Mouse (Mus musculus): Measurements from ENCODE around the gene Banf1. TPM values are rescaled to one million over a fixed set of nuclear protein-coding genes. Genes with fewer than 3 reads are reported as not detected.

The Banf1 gene
- polyA plus RNA-seq, 2 experiments, result 125 to 263 TPM

DNA sequence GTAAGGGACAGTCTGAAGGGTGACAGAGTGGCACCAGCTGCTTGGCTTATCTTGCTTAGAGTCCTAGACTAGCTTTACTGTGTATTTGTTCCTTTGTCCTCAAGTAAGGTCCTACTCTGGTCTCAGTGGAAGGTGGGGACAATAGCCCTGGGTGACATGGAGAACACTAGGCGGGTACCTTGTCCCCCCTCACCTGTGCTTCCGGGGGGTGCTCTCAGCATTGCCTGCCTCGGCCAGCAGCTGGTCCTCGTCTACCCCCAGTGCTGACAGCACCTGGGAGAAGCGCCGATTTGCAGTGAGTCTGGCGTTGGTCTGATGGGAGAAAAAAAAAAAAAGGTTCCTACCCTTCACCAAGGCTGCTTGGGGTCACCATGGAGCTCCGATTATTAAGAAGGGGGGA, 23.4 kb upstream of the Banf1 start:
- Histone ChIP-seq H3K36me3 (replicated peaks; ENCODE audit: control insufficient read depth, insufficient read depth, low read depth) (no peaks in the 10 kb centered on the region), H3K4me1 (replicated peaks; ENCODE audit: control insufficient read depth in 2 of 2, insufficient read depth in 2 of 2, low read length in 1 of 2) (peaks cover 23 to 25% of the 10 kb centered on the region in 2 experiments), H3K4me2 (ENCODE audit: low read depth) (peak overlapping the region; percentile 99), H3K9ac (replicated peaks) (peak overlapping the region; percentile 91), H3K9me3 (ENCODE audit: control insufficient read depth, low read length) (no peaks in the 10 kb centered on the region), H3K27me3 (ENCODE audit: control insufficient read depth, insufficient read depth, low read length) (no peaks in the 10 kb centered on the region), H3K27ac (peak overlapping the region; percentile 92), H3K4me3 (ENCODE audit: insufficient read depth in 1 of 2, low read depth in 2 of 2, low read length in 2 of 2) (peak overlapping the region; percentile 80 to 92; a peak in 2 of 4 replicates)
- WGBS (ENCODE audit: insufficient replicate concordance), result 67% methylated on average over 8 of the region's 8 CpGs
- TF ChIP-seq EP300 (IDR thresholded peaks at IDR 0.05; ENCODE audit: low read depth), result no peak
- TF ChIP-seq CTCF (IDR thresholded peaks at IDR 0.05; ENCODE audit: low read depth), result no peak
- DNase-seq (ENCODE audit: low read depth in 3 of 3, low spot score in 3 of 3) (no peak), ATAC-seq (ENCODE audit: insufficient read depth) (no peak)

- ATAC-seq (ENCODE audit: insufficient read depth) (peak; percentile 49; the same call in 1 of the 2 replicates), DNase-seq (ENCODE audit: low read depth in 3 of 3, low spot score in 3 of 3) (peak; percentile 49 to 58 (median 55))
- under 1% methylated on average over 12 of the region's 12 CpGs for WGBS (ENCODE audit: insufficient replicate concordance)
- Histone ChIP-seq H3K27ac (peak overlapping the region; percentile 92), H3K4me1 (replicated peaks; ENCODE audit: control insufficient read depth in 2 of 2, insufficient read depth in 2 of 2, low read length in 1 of 2) (peaks cover 23 to 25% of the 10 kb centered on the region in 2 experiments), H3K9ac (replicated peaks) (peak overlapping the region; percentile 91), H3K9me3 (ENCODE audit: control insufficient read depth, low read length) (no peaks in the 10 kb centered on the region), H3K36me3 (replicated peaks; ENCODE audit: control insufficient read depth, insufficient read depth, low read depth) (no peaks in the 10 kb centered on the region; the same call in 1 of the 2 replicates), H3K4me2 (ENCODE audit: low read depth) (peak overlapping the region; percentile 99), H3K4me3 (ENCODE audit: insufficient read depth in 1 of 2, low read depth in 2 of 2, low read length in 2 of 2) (peak overlapping the region; percentile 80 to 92), H3K27me3 (ENCODE audit: control insufficient read depth, insufficient read depth, low read length) (no peaks in the 10 kb centered on the region)
- TF ChIP-seq CTCF (IDR thresholded peaks at IDR 0.05; ENCODE audit: low read depth) (no peak), EP300 (IDR thresholded peaks at IDR 0.05; ENCODE audit: low read depth) (no peak; the same call in 1 of the 2 replicates)
These were observed 22.7 kb upstream of the Banf1 start for GRCm38 (mm10) chr19:5389647-5390046.

DNA sequence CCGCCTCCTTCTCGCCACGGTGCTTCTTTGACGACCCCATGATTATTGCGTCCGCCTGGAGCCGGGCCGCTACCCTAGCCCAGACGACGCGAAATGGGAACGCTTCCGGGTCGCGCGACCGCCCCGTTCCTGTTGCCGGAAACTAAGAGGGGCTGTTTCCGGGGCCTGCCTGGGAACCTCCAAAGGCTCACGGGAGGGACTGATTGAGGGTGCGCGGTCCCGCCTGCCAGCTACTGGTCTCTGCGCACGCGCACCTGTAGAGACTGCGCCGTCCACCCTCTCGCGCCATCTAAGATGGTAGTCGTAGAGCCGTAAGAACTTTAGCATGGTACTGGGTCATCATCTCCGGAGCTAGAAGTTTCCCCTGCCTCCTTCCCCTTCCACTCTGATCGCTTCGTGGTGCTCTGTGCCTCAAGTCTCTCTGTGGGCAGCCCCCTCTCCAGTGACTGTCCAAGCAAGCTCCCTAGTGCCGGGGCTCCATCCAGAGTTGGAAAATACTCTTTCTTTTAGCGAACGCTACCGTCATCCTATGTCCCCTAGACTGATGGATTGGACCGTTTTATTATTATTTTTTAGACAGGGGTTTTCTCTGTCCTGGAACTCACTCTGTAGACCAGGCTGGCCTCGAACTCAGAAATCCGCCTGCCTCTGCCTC, 21.7 kb upstream of the Banf1 start, which contains the start of gene Sart1:
Gene Sart1 (minus strand): TSS at position 116 of the 655 bp plus-strand sequence.
- Histone ChIP-seq H3K9ac (replicated peaks) (peak within 1 kb of the TSS; percentile 91), H3K9me3 (ENCODE audit: control insufficient read depth, low read length) (no peaks in the 10 kb centered on the region), H3K4me2 (ENCODE audit: low read depth) (peak within 1 kb of the TSS; percentile 99), H3K36me3 (replicated peaks; ENCODE audit: control insufficient read depth, insufficient read depth, low read depth) (peaks cover 8% of the 10 kb centered on the region), H3K4me1 (replicated peaks; ENCODE audit: control insufficient read depth in 2 of 2, insufficient read depth in 2 of 2, low read length in 1 of 2) (peaks cover 23 to 25% of the 10 kb centered on the region in 2 experiments), H3K4me3 (ENCODE audit: insufficient read depth in 1 of 2, low read depth in 2 of 2, low read length in 2 of 2) (peak within 1 kb of the TSS; percentile 80 to 92), H3K27ac (peak within 1 kb of the TSS; percentile 92), H3K27me3 (ENCODE audit: control insufficient read depth, insufficient read depth, low read length) (no peaks in the 10 kb centered on the region)
- DNase-seq (ENCODE audit: low read depth in 3 of 3, low spot score in 3 of 3) (peak; percentile 91 to 93 (median 92)), ATAC-seq (ENCODE audit: insufficient read depth) (peak; percentile 92)
- TF ChIP-seq EP300 (IDR thresholded peaks at IDR 0.05; ENCODE audit: low read depth) (no peak), CTCF (IDR thresholded peaks at IDR 0.05; ENCODE audit: low read depth) (no peak)
- 1% methylated on average over 43 of the region's 43 CpGs for WGBS (ENCODE audit: insufficient replicate concordance)

DNA sequence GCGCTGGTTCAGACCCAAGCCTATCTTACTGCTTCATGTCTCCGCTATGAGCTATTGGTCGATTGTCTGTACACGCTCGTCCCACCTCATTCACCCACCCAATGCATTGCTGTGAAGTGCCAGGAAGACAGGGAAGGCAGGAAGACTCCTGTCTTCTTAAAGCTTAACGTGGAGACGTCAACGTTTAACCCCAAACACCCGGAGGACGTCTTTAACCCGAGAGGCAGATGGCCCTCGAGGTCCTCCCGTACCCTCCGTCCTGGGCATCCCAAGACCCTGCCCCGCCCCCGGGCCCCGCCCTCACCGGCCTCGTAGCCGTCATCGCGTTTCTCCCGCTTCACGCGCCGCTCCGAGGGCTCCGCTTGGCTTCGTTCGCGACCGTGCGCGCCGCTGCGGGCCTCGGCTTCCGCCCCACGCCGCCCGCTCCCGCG, 21.1 kb upstream of the Banf1 start:
- Histone ChIP-seq H3K4me2 (ENCODE audit: low read depth) (peak overlapping the region; percentile 78), H3K4me1 (replicated peaks; ENCODE audit: control insufficient read depth in 2 of 2, insufficient read depth in 2 of 2, low read length in 1 of 2) (peaks cover 23 to 25% of the 10 kb centered on the region in 2 experiments), H3K9ac (replicated peaks) (peak overlapping the region; percentile 79), H3K9me3 (ENCODE audit: control insufficient read depth, low read length) (no peaks in the 10 kb centered on the region), H3K36me3 (replicated peaks; ENCODE audit: control insufficient read depth, insufficient read depth, low read depth) (peaks cover 15% of the 10 kb centered on the region), H3K27me3 (ENCODE audit: control insufficient read depth, insufficient read depth, low read length) (no peaks in the 10 kb centered on the region), H3K27ac (peak overlapping the region; percentile 31; the same call in 1 of the 2 replicates), H3K4me3 (ENCODE audit: insufficient read depth in 1 of 2, low read depth in 2 of 2, low read length in 2 of 2) (peak overlapping the region; percentile 80 to 92)
- no peak for DNase-seq (ENCODE audit: low read depth in 3 of 3, low spot score in 3 of 3)
- WGBS (ENCODE audit: insufficient replicate concordance), result under 1% methylated on average over 42 of the region's 43 CpGs
- ATAC-seq (ENCODE audit: insufficient read depth), result peak; percentile 44; the same call in 1 of the 2 replicates
- TF ChIP-seq EP300 (IDR thresholded peaks at IDR 0.05; ENCODE audit: low read depth) (no peak), CTCF (IDR thresholded peaks at IDR 0.05; ENCODE audit: low read depth) (no peak)

DNA sequence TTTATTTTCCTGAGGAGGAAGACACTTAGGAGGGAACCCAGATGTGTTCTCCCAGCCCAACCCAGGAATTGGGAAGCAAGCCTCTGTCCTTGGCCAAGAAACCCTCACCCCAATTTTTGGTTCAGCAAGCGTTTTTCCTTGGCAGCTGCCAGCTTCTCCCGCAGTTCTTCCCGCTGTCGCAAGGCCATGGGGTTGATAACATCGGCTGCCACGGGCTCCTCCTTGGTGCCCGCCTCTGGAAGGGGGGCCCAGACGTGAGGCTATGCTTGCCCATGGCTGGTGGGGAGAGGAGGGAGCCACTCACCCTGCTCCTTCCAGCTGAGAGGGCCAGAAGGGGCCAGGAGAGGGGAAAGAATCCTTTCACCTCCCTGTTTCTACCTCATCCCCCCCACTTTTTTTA, 17.7 kb upstream of the Banf1 start:
- TF ChIP-seq CTCF (IDR thresholded peaks at IDR 0.05; ENCODE audit: low read depth) (no peak), EP300 (IDR thresholded peaks at IDR 0.05; ENCODE audit: low read depth) (no peak)
- Histone ChIP-seq H3K36me3 (replicated peaks; ENCODE audit: control insufficient read depth, insufficient read depth, low read depth) (peaks cover 45% of the 10 kb centered on the region), H3K9ac (replicated peaks) (no peak overlapping the region), H3K27me3 (ENCODE audit: control insufficient read depth, insufficient read depth, low read length) (no peaks in the 10 kb centered on the region), H3K4me1 (replicated peaks; ENCODE audit: control insufficient read depth in 2 of 2, insufficient read depth in 2 of 2, low read length in 1 of 2) (peaks cover 16 to 18% of the 10 kb centered on the region in 2 experiments), H3K4me3 (ENCODE audit: insufficient read depth in 1 of 2, low read depth in 2 of 2, low read length in 2 of 2) (no peak overlapping the region), H3K9me3 (ENCODE audit: control insufficient read depth, low read length) (no peaks in the 10 kb centered on the region), H3K27ac (no peak overlapping the region), H3K4me2 (ENCODE audit: low read depth) (no peak overlapping the region)
- 78% methylated on average over 8 of the region's 8 CpGs for WGBS (ENCODE audit: insufficient replicate concordance)
- DNase-seq (ENCODE audit: low read depth in 3 of 3, low spot score in 3 of 3), result no peak
- no peak for ATAC-seq (ENCODE audit: insufficient read depth)
